Mouse (Mus musculus) CH12.LX (cell line): ENCODE data around the gene Ubtd2. TPM values are rescaled to one million over a fixed set of nuclear protein-coding genes. Genes with fewer than 3 reads are reported as not detected.

Experiments
- DNase-seq: peaks from one replicate; pipeline ENCODE4 v3.0.0-alpha.2; 2013; ENCODE audit errors: extremely low read depth
- H3K27ac ChIP-seq: 2 replicates; pipeline ENCODE4 v1.5.1; 2012; ENCODE audit warnings: low read depth, mild to moderate bottlenecking, control low read depth, moderate library complexity; ENCODE audit not compliant: insufficient read depth
- H3K27me3 ChIP-seq: replicated peaks from 2 replicates; pipeline ENCODE3; 2012; ENCODE audit warnings: inconsistent platforms
- H3K36me3 ChIP-seq, 2 experiments: replicated peaks in 1 of 2; 2 replicates each; pipeline versions ENCODE3 to v1.6.1; 2012; ENCODE audit warnings: inconsistent platforms in 1 of 2, low read length in 1 of 2, mild to moderate bottlenecking in 1 of 2, mixed read lengths in 1 of 2, moderate library complexity in 1 of 2; ENCODE audit not compliant: control insufficient read depth in 1 of 2, insufficient read depth in 1 of 2
- H3K4me1 ChIP-seq, 2 experiments: 2 replicates each; pipeline ENCODE4 v1.6.1; 2012; ENCODE audit warnings: inconsistent platforms in 1 of 2, moderate library complexity in 1 of 2; ENCODE audit not compliant: insufficient read depth in 2 of 2, control insufficient read depth in 1 of 2
- H3K4me2 ChIP-seq: 2 replicates; pipeline ENCODE4 v1.6.1; 2012; ENCODE audit warnings: low read depth, mild to moderate bottlenecking, control low read depth; ENCODE audit not compliant: poor library complexity, insufficient read depth, severe bottlenecking
- H3K4me3 ChIP-seq, 3 experiments: fragments of 150-350 bp in 1 of 3; sonication (generic) in 1 of 3; replicated peaks in 1 of 3; 2 replicates each; pipeline versions ENCODE3 to v1.5.1; 2011 to 2012; ENCODE audit warnings: low read depth in 2 of 3, low read length in 2 of 3, mild to moderate bottlenecking in 2 of 3, moderate library complexity in 2 of 3, control low read depth in 1 of 3, improper control_type of control experiment in 1 of 3, inconsistent platforms in 1 of 3, mixed read lengths in 1 of 3; ENCODE audit not compliant: poor library complexity in 1 of 3
- H3K79me2 ChIP-seq: replicated peaks from 2 replicates; pipeline ENCODE4 v1.6.1; 2012; ENCODE audit warnings: mild to moderate bottlenecking, moderate library complexity; ENCODE audit not compliant: control insufficient read depth, poor library complexity, insufficient read depth, severe bottlenecking; ENCODE audit errors: extremely low read depth
- H3K9ac ChIP-seq: 2 replicates; pipeline ENCODE4 v1.6.1; 2012; ENCODE audit warnings: low read depth, mild to moderate bottlenecking, control low read depth, moderate library complexity; ENCODE audit not compliant: insufficient read depth
- H3K9me3 ChIP-seq: replicated peaks from 2 replicates; pipeline ENCODE3; 2012; ENCODE audit warnings: low read length, inconsistent platforms, mixed read lengths
- BHLHE40 ChIP-seq: IDR thresholded peaks from 2 replicates; pipeline ENCODE4 v1.6.1; 2011; ENCODE audit warnings: mild to moderate bottlenecking, low read depth, low read length, improper control_type of control experiment
- CHD1 ChIP-seq: IDR thresholded peaks from 2 replicates; pipeline ENCODE4 v1.6.1; 2012; ENCODE audit warnings: low read depth, low read length, improper control_type of control experiment, inconsistent platforms
- CHD2 ChIP-seq: IDR thresholded peaks from 2 replicates; pipeline ENCODE4 v1.6.1; 2011; ENCODE audit warnings: low read length, improper control_type of control experiment
- CTCF ChIP-seq, 2 experiments: IDR thresholded peaks in 1 of 2; conservative IDR thresholded peaks in 1 of 2; 2 replicates each; pipeline ENCODE4 v1.5.1; 2011 to 2012; ENCODE audit warnings: low read depth in 2 of 2, low read length in 2 of 2, improper control_type of control experiment in 1 of 2, inconsistent platforms in 1 of 2, mild to moderate bottlenecking in 1 of 2, moderate library complexity in 1 of 2
- ELF1 ChIP-seq: IDR thresholded peaks from 2 replicates; pipeline ENCODE4 v1.6.1; 2014; ENCODE audit warnings: low read depth, mild to moderate bottlenecking, inconsistent platforms, low read length, improper control_type of control experiment
- EP300 ChIP-seq: IDR thresholded peaks from 2 replicates; pipeline ENCODE4 v1.6.1; 2011; ENCODE audit warnings: low read length, improper control_type of control experiment
- ETS1 ChIP-seq: conservative IDR thresholded peaks from 2 replicates; pipeline ENCODE4 v1.6.1; 2012; ENCODE audit warnings: low read depth, mild to moderate bottlenecking, inconsistent platforms, low read length, improper control_type of control experiment, moderate library complexity
- IRF4 ChIP-seq: IDR thresholded peaks from 2 replicates; pipeline ENCODE4 v1.6.1; 2014; ENCODE audit warnings: low read depth, mild to moderate bottlenecking, inconsistent platforms, low read length, improper control_type of control experiment
- JUN ChIP-seq: IDR thresholded peaks from 2 replicates; pipeline ENCODE4 v1.6.1; 2011; ENCODE audit warnings: low read depth, mild to moderate bottlenecking, low read length, improper control_type of control experiment, moderate library complexity; ENCODE audit not compliant: insufficient read depth
- KAT2A ChIP-seq: IDR thresholded peaks from 2 replicates; pipeline ENCODE4 v1.6.1; 2012; ENCODE audit warnings: low read length, improper control_type of control experiment, inconsistent platforms; ENCODE audit not compliant: insufficient replicate concordance
- MAFK ChIP-seq: IDR thresholded peaks from 2 replicates; pipeline ENCODE4 v1.6.1; 2011; ENCODE audit warnings: low read length, improper control_type of control experiment; ENCODE audit not compliant: insufficient replicate concordance
- MAZ ChIP-seq: IDR thresholded peaks from 2 replicates; pipeline ENCODE4 v1.6.1; 2012; ENCODE audit warnings: low read depth, mild to moderate bottlenecking, inconsistent platforms, low read length, improper control_type of control experiment, moderate library complexity
- MEF2A ChIP-seq: IDR thresholded peaks from 2 replicates; pipeline ENCODE4 v1.6.1; 2014; ENCODE audit warnings: low read depth, mild to moderate bottlenecking, inconsistent platforms, low read length, improper control_type of control experiment, borderline replicate concordance
- MXI1 ChIP-seq: IDR thresholded peaks from 2 replicates; pipeline ENCODE4 v1.6.1; 2011; ENCODE audit warnings: mild to moderate bottlenecking, low read depth, low read length, improper control_type of control experiment
- MYC ChIP-seq: IDR thresholded peaks from 2 replicates; pipeline ENCODE4 v1.6.1; 2011; ENCODE audit warnings: low read depth, mild to moderate bottlenecking, improper control_type of control experiment, low read length
- NELFE ChIP-seq: IDR thresholded peaks from 2 replicates; pipeline ENCODE4 v1.6.1; 2011; ENCODE audit warnings: low read depth, low read length, improper control_type of control experiment
- NRF1 ChIP-seq: IDR thresholded peaks from 2 replicates; pipeline ENCODE4 v1.6.1; 2014; ENCODE audit warnings: low read depth, mild to moderate bottlenecking, inconsistent platforms, low read length, improper control_type of control experiment, moderate library complexity
- PAX5 ChIP-seq: IDR thresholded peaks from 2 replicates; pipeline ENCODE4 v1.6.1; 2012; ENCODE audit warnings: low read length, inconsistent platforms, mixed read lengths
- POLR2A ChIP-seq: IDR thresholded peaks from 2 replicates; pipeline ENCODE4 v1.6.1; 2011; ENCODE audit warnings: low read depth, mild to moderate bottlenecking, improper control_type of control experiment, low read length
- POLR2AphosphoS2 ChIP-seq: IDR thresholded peaks from 2 replicates; pipeline ENCODE4 v1.6.1; 2011; ENCODE audit warnings: low read depth, low read length, improper control_type of control experiment
- RAD21 ChIP-seq: IDR thresholded peaks from 2 replicates; pipeline ENCODE4 v1.6.1; 2011; ENCODE audit warnings: low read depth, mild to moderate bottlenecking, low read length, improper control_type of control experiment, moderate library complexity
- RCOR1 ChIP-seq: conservative IDR thresholded peaks from 2 replicates; pipeline ENCODE4 v1.6.1; 2012; ENCODE audit warnings: low read depth, mild to moderate bottlenecking, inconsistent platforms, low read length, improper control_type of control experiment
- SIN3A ChIP-seq: IDR thresholded peaks from 2 replicates; pipeline ENCODE4 v1.6.1; 2012; ENCODE audit warnings: low read length, improper control_type of control experiment, inconsistent platforms
- SMC3 ChIP-seq: IDR thresholded peaks from 2 replicates; pipeline ENCODE4 v1.6.1; 2011; ENCODE audit warnings: low read depth, low read length, improper control_type of control experiment
- TBP ChIP-seq: conservative IDR thresholded peaks from 2 replicates; pipeline ENCODE4 v1.6.1; 2011; ENCODE audit warnings: low read depth, low read length, improper control_type of control experiment
- TCF12 ChIP-seq: IDR thresholded peaks from 2 replicates; pipeline ENCODE4 v1.6.1; 2014; ENCODE audit warnings: low read depth, mild to moderate bottlenecking, inconsistent platforms, low read length, improper control_type of control experiment
- UBTF ChIP-seq: IDR thresholded peaks from 2 replicates; pipeline ENCODE4 v1.6.1; 2012; ENCODE audit warnings: low read depth, mild to moderate bottlenecking, inconsistent platforms, low read length, improper control_type of control experiment, moderate library complexity
- USF1 ChIP-seq: IDR thresholded peaks from 2 replicates; pipeline ENCODE4 v1.6.1; 2014; ENCODE audit warnings: low read depth, mild to moderate bottlenecking, inconsistent platforms, low read length, improper control_type of control experiment
- USF2 ChIP-seq: conservative IDR thresholded peaks from 2 replicates; pipeline ENCODE4 v1.6.1; 2011; ENCODE audit warnings: low read depth, low read length, improper control_type of control experiment
- ZC3H11A ChIP-seq: IDR thresholded peaks from 2 replicates; pipeline ENCODE4 v1.6.1; 2012; ENCODE audit warnings: low read depth, mild to moderate bottlenecking, inconsistent platforms, low read length, improper control_type of control experiment
- ZMIZ1 ChIP-seq: IDR thresholded peaks from 2 replicates; pipeline ENCODE4 v1.6.1; 2012; ENCODE audit warnings: low read depth, mild to moderate bottlenecking, inconsistent platforms, low read length, improper control_type of control experiment
- ZNF384 ChIP-seq: IDR thresholded peaks from 2 replicates; pipeline ENCODE4 v1.6.1; 2012; ENCODE audit warnings: low read depth, low read length, improper control_type of control experiment, inconsistent platforms
- dilution Hi-C: fragments of 300-500 bp; cut with MboI; formaldehyde crosslinking; loops from 2 replicates; pipeline ENCODE4 v1.14.3; 2020; ENCODE audit warnings: low sequenced_read_pairs; ENCODE audit not compliant: extremely low pct_unique_long_range_greater_than_20kb, extremely low pct_ligation_motif_present
- in situ Hi-C: fragments of 300-500 bp; cut with MboI; formaldehyde crosslinking; loops from 3 replicates; pipeline ENCODE4 v1.14.3; 2019; ENCODE audit warnings: low sequenced_read_pairs, low pct_ligation_motif_present, low pct_unique_long_range_greater_than_20kb, mixed read lengths
- polyA plus RNA-seq: library from polyadenylated mRNA; unstranded; fragments of >175 nt; gene quantifications from 2 replicates; pipeline ENCODE4 v1.2.1, GENCODE M21; 2012; ENCODE audit warnings: low read depth; ENCODE audit not compliant: insufficient read length
- total RNA-seq, 2 experiments: library from RNA; depleted of rRNA; stranded (reverse); fragments of 300-350 nt in 1 of 2; fragments of >200 nt in 1 of 2; gene quantifications; 2 replicates each; pipeline ENCODE4 v1.2.3; 2012 to 2014

Ubtd2 gene
- total and polyA plus RNA-seq, 3 experiments = 10.3 to 18.2 (median 17.8) TPM

DNA sequence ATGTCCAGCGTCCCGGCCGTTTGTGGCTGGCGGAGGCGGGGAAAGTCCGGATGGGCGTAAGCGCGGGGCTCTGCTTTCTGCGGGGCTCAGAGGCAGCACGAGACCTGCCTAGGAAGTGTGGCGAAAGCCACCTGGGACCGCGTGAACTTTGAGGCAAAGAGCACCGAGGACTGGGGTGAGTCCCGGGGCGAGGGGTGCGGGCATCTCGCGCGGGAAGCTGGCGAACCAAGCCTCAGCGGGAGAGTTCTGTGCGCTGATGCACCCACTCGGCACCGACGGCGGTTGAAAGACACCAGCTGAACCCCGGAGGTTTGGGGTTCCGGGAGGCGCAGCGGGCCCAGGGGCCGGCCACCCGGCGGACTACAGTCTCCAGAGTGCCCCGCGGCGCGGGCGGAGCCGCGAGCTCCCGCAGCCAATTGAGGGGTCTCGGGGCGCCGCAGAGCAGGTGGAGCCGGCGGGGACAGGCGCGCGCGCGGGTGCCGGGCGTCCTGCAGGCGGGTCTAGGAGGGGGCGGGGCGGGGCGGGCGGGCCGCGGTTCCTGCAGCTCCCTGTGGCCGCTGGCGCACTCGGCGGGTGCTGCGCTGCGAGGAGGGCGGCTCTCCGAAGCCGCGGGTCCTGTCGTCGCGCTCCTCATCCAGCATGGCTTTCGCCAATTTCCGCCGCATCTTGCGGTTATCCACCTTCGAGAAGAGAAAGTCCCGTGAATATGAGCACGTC lies 77.8 kb downstream of the Ubtd2 start, which contains the start of gene Stk10 (continued):
- TF ChIP-seq SMC3 = no peak
- peak; percentile 94 for TF ChIP-seq BHLHE40
- TF ChIP-seq TBP = no peak
- peak; percentile 83 for TF ChIP-seq POLR2A
- peak; percentile 66 for TF ChIP-seq NRF1
- TF ChIP-seq POLR2AphosphoS2 = no peak
- TF ChIP-seq MXI1 = no peak; the same call in 1 of the 2 replicates
- no peak for TF ChIP-seq CTCF (conservative IDR thresholded peaks at IDR 0.05 in 1 of 2, IDR thresholded peaks at IDR 0.05 in 1 of 2; ENCODE audit: low read depth in 2 of 2, low read length in 2 of 2)
- TF ChIP-seq TCF12 = peak; percentile 56; the same call in 1 of the 2 replicates
- TF ChIP-seq USF1 = no peak
- no peak for TF ChIP-seq PAX5
- TF ChIP-seq JUN = no peak
- TF ChIP-seq RAD21 = no peak; the same call in 1 of the 2 replicates
- TF ChIP-seq ZMIZ1 = peak; percentile 79
- TF ChIP-seq ZC3H11A = no peak
- no peak for TF ChIP-seq MAFK
- TF ChIP-seq CHD1 = peak; percentile 72; the same call in 1 of the 2 replicates
- TF ChIP-seq EP300 = peak; percentile 16; the same call in 1 of the 2 replicates
- TF ChIP-seq ZNF384 = 0 out of 2 replicates have a peak, but pooled peaks have one; percentile 10
- peak; percentile 53; the same call in 1 of the 2 replicates for TF ChIP-seq ELF1

GRCm38 (mm10) chr11:32533482-32534261 lies 78.5 kb downstream of the Ubtd2 start:
- peak overlapping the region; percentile 51 for H3K27ac ChIP-seq
- dilution Hi-C loops = no loop called here
- TF ChIP-seq MEF2A (peak; percentile 51; the same call in 1 of the 2 replicates), USF1 (peak; percentile 52), MAZ (peak; percentile 73; the same call in 1 of the 2 replicates), RCOR1 (no peak), MAFK (no peak), MXI1 (peak; percentile 96), SIN3A (peak; percentile 76; the same call in 1 of the 2 replicates), KAT2A (no peak), MYC (peak; percentile 54; the same call in 1 of the 2 replicates), POLR2AphosphoS2 (no peak), ELF1 (peak; percentile 42; the same call in 1 of the 2 replicates), BHLHE40 (peak; percentile 82), NELFE (no peak), UBTF (no peak), EP300 (0 out of 2 replicates have a peak, but pooled peaks have one; percentile 22), USF2 (0 out of 2 replicates have a peak, but pooled peaks have one; percentile 21), CHD2 (peak; percentile 58; the same call in 1 of the 2 replicates), IRF4 (peak; percentile 81), SMC3 (no peak), ZMIZ1 (no peak), ETS1 (no peak; the same call in 1 of the 2 replicates), NRF1 (no peak), CTCF (conservative IDR thresholded peaks at IDR 0.05 in 1 of 2, IDR thresholded peaks at IDR 0.05 in 1 of 2; ENCODE audit: low read depth in 2 of 2, low read length in 2 of 2) (no peak)

More at GRCm38 (mm10) chr11:32533482-32534261, 78.5 kb downstream of the Ubtd2 start:
- Histone ChIP-seq H3K27me3 (no peaks in the 10 kb centered on the region), H3K4me3 (peak overlapping the region; percentile 73 to 83 (median 80)), H3K79me2 (no peaks in the 10 kb centered on the region), H3K4me2 (peak overlapping the region; percentile 85), H3K9me3 (no peaks in the 10 kb centered on the region), H3K36me3 (peaks cover 0 to 16% of the 10 kb centered on the region in 2 experiments), H3K4me1 (peaks cover 11 to 60% of the 10 kb centered on the region in 2 experiments), H3K9ac (peak overlapping the region; percentile 79)
- DNase-seq = peak; percentile 94
- in situ Hi-C loops = loop anchor here (10.0 kb wide), 1 partner anchor 171 kb away; no protein-coding TSS in a partner anchor
